Mouse (Mus musculus) stomach, postnatal 0 days (tissue): ENCODE results near the gene Dohh. TPM values are rescaled to one million over a fixed set of nuclear protein-coding genes. Genes with fewer than 3 reads are reported as not detected.

Source experiments
- ATAC-seq: fragments of 200-750 bp; cut with Nextera tagmentation; 2 replicates; pipeline ENCODE4 v1.8.0; 2017; ENCODE audit not compliant: low FRiP score, low TSS enrichment
- DNase-seq: peaks from one replicate; pipeline ENCODE4 v3.0.0-alpha.2; 2016; ENCODE audit warnings: low spot score
- H3K27ac ChIP-seq: fragments of 300-500 bp; sonication (generic); replicated peaks from 2 replicates; pipeline ENCODE4 v1.5.1; 2014; ENCODE audit warnings: mild to moderate bottlenecking, control low read depth
- H3K27me3 ChIP-seq: fragments of 300-500 bp; sonication (generic); 2 replicates; pipeline ENCODE4 v1.6.1; 2014; ENCODE audit warnings: low read length; ENCODE audit not compliant: control insufficient read depth, insufficient read depth
- H3K36me3 ChIP-seq: fragments of 300-500 bp; sonication (generic); 2 replicates; pipeline ENCODE4 v1.6.1; 2014; ENCODE audit warnings: low read length, mixed read lengths; ENCODE audit not compliant: control insufficient read depth, insufficient read depth
- H3K4me1 ChIP-seq: fragments of 300-500 bp; sonication (generic); replicated peaks from 2 replicates; pipeline ENCODE4 v1.6.1; 2014; ENCODE audit warnings: antibody characterized with exemption; ENCODE audit not compliant: control insufficient read depth, insufficient read depth
- H3K4me2 ChIP-seq: fragments of 300-500 bp; sonication (generic); replicated peaks from 2 replicates; pipeline ENCODE4 v1.6.1; 2014; ENCODE audit warnings: low read depth, mild to moderate bottlenecking, control low read depth, moderate library complexity
- H3K4me3 ChIP-seq: fragments of 300-500 bp; sonication (generic); 2 replicates; pipeline ENCODE4 v1.5.1; 2014; ENCODE audit warnings: low read depth, low read length, control low read depth
- H3K9ac ChIP-seq: fragments of 300-500 bp; sonication (generic); 2 replicates; pipeline ENCODE4 v1.6.1; 2014; ENCODE audit warnings: mild to moderate bottlenecking, low read length, control low read depth, mixed read lengths
- H3K9me3 ChIP-seq: fragments of 300-500 bp; sonication (generic); 2 replicates; pipeline ENCODE4 v1.6.1; 2016; ENCODE audit warnings: low read length; ENCODE audit not compliant: control insufficient read depth
- CTCF ChIP-seq: IDR thresholded peaks from 2 replicates; pipeline ENCODE4 v1.5.1; 2016; ENCODE audit warnings: antibody characterized with exemption, low read depth, mild to moderate bottlenecking, moderate library complexity
- EP300 ChIP-seq: optimal IDR thresholded peaks from 2 replicates; pipeline ENCODE3; 2016; ENCODE audit warnings: antibody characterized with exemption
- WGBS: fragments of 180-500 bp; shearing (Covaris S2); extraction: QIAGEN DNeasy Blood & Tissue Kit; methylation state at CpG from one replicate; pipeline ENCODE4 v1.1.7; 2014; 5-methylcytosine and 5-hydroxymethylcytosine counted together
- polyA plus RNA-seq: library from polyadenylated mRNA; unstranded; fragments of >200 nt; fragmentation: Nextera tagmentation; extraction: Ambion mirVana; gene quantifications from 2 replicates; pipeline ENCODE4 v1.2.1, GENCODE M21; 2015

The Dohh gene
- polyA plus RNA-seq, 1 experiment from 2014 or later = 59.4 TPM

- Histone ChIP-seq H3K36me3 (0 out of 2 replicates have a peak, but pooled peaks cover 3% of the 10 kb centered on the region), H3K4me1 (peaks cover 10% of the 10 kb centered on the region; the same call in 1 of the 2 replicates), H3K4me3 (no peak overlapping the region), H3K9me3 (no peaks in the 10 kb centered on the region), H3K9ac (no peak overlapping the region), H3K27ac (no peak overlapping the region), H3K27me3 (no peaks in the 10 kb centered on the region), H3K4me2 (no peak overlapping the region)
- DNase-seq (no peak), ATAC-seq (no peak)
- 79% methylated on average over 4 of the region's 4 CpGs for WGBS
- TF ChIP-seq CTCF (no peak), EP300 (no peak)
Observed at GRCm38 (mm10) chr10:81421041-81421796, 37.0 kb downstream of the Dohh start.

DNA sequence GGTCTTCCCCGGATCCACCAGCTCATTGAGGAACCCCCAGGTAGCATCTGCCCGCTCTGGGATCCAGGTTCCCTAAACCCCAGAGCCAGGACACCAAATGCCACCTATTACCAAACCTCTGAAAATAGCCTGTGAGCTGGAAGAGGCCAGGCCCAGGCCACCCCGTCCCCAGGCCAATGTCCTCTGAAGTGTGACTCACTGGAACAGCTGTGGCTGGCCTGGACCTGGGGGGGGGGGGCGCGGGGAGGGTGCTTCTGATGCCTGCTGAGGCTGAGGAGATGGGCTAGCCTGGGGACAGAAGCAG lies 37.5 kb downstream of the Dohh start:
- TF ChIP-seq EP300 (no peak), CTCF (no peak)
- Histone ChIP-seq H3K4me3 (no peak overlapping the region), H3K36me3 (0 out of 2 replicates have a peak, but pooled peaks cover 3% of the 10 kb centered on the region), H3K9me3 (no peaks in the 10 kb centered on the region), H3K4me2 (no peak overlapping the region), H3K9ac (no peak overlapping the region), H3K27me3 (no peaks in the 10 kb centered on the region), H3K4me1 (peaks cover 10% of the 10 kb centered on the region; the same call in 1 of the 2 replicates), H3K27ac (no peak overlapping the region)
- DNase-seq = peak; percentile 12
- WGBS = 80% methylated on average over 5 of the region's 5 CpGs
- ATAC-seq = no peak

DNA sequence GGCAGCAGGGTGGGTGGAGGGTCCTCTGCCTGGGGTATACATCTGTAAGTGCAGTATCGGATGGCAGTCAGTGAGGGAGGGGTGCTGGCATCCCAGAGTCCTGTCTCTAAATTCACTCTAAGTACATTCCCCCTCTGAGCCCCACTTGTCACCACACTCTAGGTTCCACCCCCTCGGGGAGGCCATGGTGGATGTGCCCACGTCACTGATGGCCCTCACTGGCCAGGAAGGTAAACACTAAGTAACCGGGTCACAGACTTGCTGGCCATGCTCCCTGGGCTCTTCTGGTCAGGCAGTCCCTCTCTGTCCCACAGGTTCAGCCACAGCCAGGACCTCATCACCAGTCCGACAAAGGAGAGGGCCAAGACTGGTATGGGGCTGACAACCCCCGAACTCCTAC lies 38.0 kb downstream of the Dohh start:
- H3K4me2 ChIP-seq = no peak overlapping the region
- 67% methylated on average over 5 of the region's 6 CpGs for WGBS

DNA sequence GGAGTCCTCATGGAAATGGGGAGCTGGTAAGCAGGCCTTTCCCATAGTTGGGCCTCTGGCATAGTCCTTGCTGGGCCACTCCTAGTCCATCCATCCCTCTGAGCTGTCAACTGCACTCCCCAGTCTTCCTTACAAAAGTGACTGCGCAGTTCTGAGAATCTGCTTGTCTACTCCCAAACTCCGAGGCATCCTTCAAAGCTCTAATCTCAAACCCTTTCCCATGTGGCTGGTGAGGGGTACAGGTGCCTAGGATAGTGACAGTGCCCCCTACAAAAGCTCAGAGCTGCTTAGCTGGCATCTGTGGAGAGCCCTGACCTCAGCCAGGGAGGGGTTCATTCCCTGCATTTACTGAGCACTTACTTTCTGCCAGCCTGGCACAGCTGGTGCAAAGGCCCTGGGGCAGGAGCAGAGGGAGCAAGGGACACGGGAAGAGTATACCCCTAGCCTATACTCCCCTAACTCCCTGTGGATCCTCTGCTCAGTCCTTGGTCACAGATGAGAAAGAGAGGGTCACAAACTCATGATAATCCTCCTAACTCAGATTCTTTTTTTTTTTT lies 38.5 kb downstream of the Dohh start:
- peaks cover 9% of the 10 kb centered on the region; the same call in 1 of the 2 replicates for H3K4me1 ChIP-seq
- no peak for DNase-seq

More for the DNA sequence above, 38.0 kb downstream of the Dohh start:
- peak; percentile 15 for DNase-seq
- Histone ChIP-seq H3K4me1 (peaks cover 10% of the 10 kb centered on the region; the same call in 1 of the 2 replicates), H3K27ac (no peak overlapping the region), H3K36me3 (0 out of 2 replicates have a peak, but pooled peaks cover 3% of the 10 kb centered on the region), H3K4me3 (no peak overlapping the region), H3K9me3 (no peaks in the 10 kb centered on the region), H3K27me3 (no peaks in the 10 kb centered on the region), H3K9ac (no peak overlapping the region)
- TF ChIP-seq EP300 (no peak), CTCF (no peak)
- ATAC-seq = no peak

DNA sequence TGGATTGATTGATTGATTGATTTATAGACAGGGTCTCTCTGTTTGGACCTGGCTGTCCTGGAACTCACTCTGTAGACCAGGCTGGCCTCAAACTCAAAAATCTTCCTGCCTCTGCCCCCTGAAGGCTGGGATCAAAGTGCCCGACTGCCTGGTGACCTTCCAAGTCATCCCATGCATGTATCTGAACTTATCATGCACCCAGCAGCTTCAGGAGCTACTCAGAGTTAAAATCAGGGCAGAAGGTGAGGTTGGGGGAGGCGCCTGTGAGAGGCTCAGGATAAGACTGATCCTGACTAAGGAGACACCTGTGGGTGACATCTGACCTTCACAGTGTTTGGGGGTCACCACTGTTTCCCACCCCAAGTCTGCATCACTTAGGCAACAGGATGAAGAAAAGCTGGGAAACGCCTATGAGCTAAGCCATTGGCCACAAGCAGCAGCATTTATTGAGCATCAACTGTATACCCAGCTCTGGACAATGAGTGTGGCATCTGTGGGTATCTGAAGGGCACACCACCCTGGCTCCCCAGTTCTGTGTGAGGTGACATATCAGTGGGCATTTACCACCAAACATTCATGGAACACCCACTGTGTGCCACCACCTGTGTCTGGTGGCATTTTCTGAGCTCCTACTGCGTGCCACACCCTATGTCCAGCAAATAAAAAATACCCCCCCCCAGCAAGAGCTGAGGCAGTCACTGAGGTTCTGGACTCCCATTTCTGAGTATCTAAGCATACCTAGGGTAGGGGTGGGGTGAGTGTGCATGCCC lies 39.4 kb downstream of the Dohh start:
- H3K36me3 ChIP-seq = 0 out of 2 replicates have a peak, but pooled peaks cover 3% of the 10 kb centered on the region
- no peak overlapping the region for H3K9ac ChIP-seq
- H3K9me3 ChIP-seq = no peaks in the 10 kb centered on the region
- H3K27ac ChIP-seq = 0 out of 2 replicates have a peak overlapping the region, but pooled peaks have one; percentile 70
- ATAC-seq (no peak), DNase-seq (peak; percentile 11)
- TF ChIP-seq CTCF = no peak
- TF ChIP-seq EP300 = no peak
- H3K4me3 ChIP-seq = no peak overlapping the region
- H3K4me1 ChIP-seq = peaks cover 8% of the 10 kb centered on the region; the same call in 1 of the 2 replicates
- H3K27me3 ChIP-seq = no peaks in the 10 kb centered on the region
- WGBS = 74% methylated on average over 4 of the region's 4 CpGs
- H3K4me2 ChIP-seq = peak overlapping the region; percentile 77

More for the DNA sequence above, 38.5 kb downstream of the Dohh start:
- no peak for ATAC-seq
- Histone ChIP-seq H3K27me3 (no peaks in the 10 kb centered on the region), H3K4me2 (no peak overlapping the region), H3K36me3 (0 out of 2 replicates have a peak, but pooled peaks cover 3% of the 10 kb centered on the region), H3K9ac (no peak overlapping the region), H3K27ac (no peak overlapping the region), H3K9me3 (no peaks in the 10 kb centered on the region), H3K4me3 (no peak overlapping the region)
- no peak for TF ChIP-seq CTCF
- no peak for TF ChIP-seq EP300
- WGBS = 76% methylated on average over 3 of the region's 3 CpGs
